Mouse (Mus musculus): ENCODE data around the gene Mapre3. TPM values are rescaled to one million over a fixed set of nuclear protein-coding genes. Genes with fewer than 3 reads are reported as not detected.

The Mapre3 gene
- total and polyA plus RNA-seq, 3 experiments, result 0.28 to 2.3 (median 1.6) TPM

DNA sequence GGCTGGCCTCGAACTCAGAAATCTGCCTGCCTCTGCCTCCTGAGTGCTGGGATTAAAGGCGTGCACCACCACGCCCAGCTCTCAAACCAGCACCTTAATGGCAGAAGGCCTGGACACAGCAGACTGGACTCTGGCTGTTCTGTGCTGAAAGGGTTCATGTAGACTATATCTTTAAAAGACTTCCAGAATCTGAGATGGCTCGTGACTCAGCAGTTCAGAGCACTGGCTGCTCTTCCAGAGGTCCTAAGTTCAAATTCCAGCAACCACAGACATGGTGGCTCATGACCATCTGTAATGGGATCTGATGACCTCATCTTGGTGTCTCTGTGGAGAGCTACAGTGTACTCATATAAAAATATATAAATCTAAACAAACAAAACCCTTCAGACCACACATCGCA, 87.4 kb downstream of the Mapre3 start:
- TF ChIP-seq ELF1 (IDR thresholded peaks at IDR 0.05; ENCODE audit: low read depth, low read length) (no peak), MAFK (IDR thresholded peaks at IDR 0.05; ENCODE audit: insufficient replicate concordance, low read length) (no peak), E2F4 (IDR thresholded peaks at IDR 0.05; ENCODE audit: insufficient replicate concordance, low read depth, low read length) (no peak), EP300 (IDR thresholded peaks at IDR 0.05; ENCODE audit: low read length) (no peak), MAX (IDR thresholded peaks at IDR 0.05; ENCODE audit: low read length) (no peak), POLR2A (IDR thresholded peaks at IDR 0.05; ENCODE audit: low read depth, low read length) (no peak), ZC3H11A (IDR thresholded peaks at IDR 0.05; ENCODE audit: low read depth, low read length) (no peak), ETS1 (conservative IDR thresholded peaks at IDR 0.05; ENCODE audit: low read depth, low read length) (no peak), ZNF384 (IDR thresholded peaks at IDR 0.05; ENCODE audit: low read depth, low read length) (no peak), MAZ (IDR thresholded peaks at IDR 0.05; ENCODE audit: low read depth, low read length) (no peak), MYC (IDR thresholded peaks at IDR 0.05; ENCODE audit: low read depth, low read length) (no peak), CTCF (conservative IDR thresholded peaks at IDR 0.05 in 1 of 2, IDR thresholded peaks at IDR 0.05 in 1 of 2; ENCODE audit: low read depth in 2 of 2, low read length in 2 of 2) (no peak), PAX5 (IDR thresholded peaks at IDR 0.05; ENCODE audit: low read length) (no peak), JUN (IDR thresholded peaks at IDR 0.05; ENCODE audit: insufficient read depth, low read depth, low read length) (no peak), RCOR1 (conservative IDR thresholded peaks at IDR 0.05; ENCODE audit: low read depth, low read length) (no peak), CHD2 (IDR thresholded peaks at IDR 0.05; ENCODE audit: low read length) (no peak), SIN3A (IDR thresholded peaks at IDR 0.05; ENCODE audit: low read length) (no peak)

GRCm38 (mm10) chr5:30907413-30908059, 93.1 kb downstream of the Mapre3 start, which contains the start of gene Ost4:
Gene Ost4 (minus strand): TSS chr5:30907788.
- H3K9me3 ChIP-seq (replicated peaks; ENCODE audit: low read length), result no peaks in the 10 kb centered on the region
- DNase-seq (ENCODE audit: extremely low read depth), result peak; percentile 95
- H3K79me2 ChIP-seq (replicated peaks; ENCODE audit: control insufficient read depth, extremely low read depth, insufficient read depth, poor library complexity, severe bottlenecking), result peaks cover 26% of the 10 kb centered on the region
- H3K4me3 ChIP-seq (replicated peaks in 1 of 3; ENCODE audit: low read depth in 2 of 3, low read length in 2 of 3, poor library complexity in 1 of 3), result peak within 1 kb of the TSS; percentile 71 to 99 (median 97)
- peak within 1 kb of the TSS; percentile 98 for H3K9ac ChIP-seq (ENCODE audit: insufficient read depth, low read depth)
- peaks cover 9% of the 10 kb centered on the region for H3K27me3 ChIP-seq (replicated peaks)
- dilution Hi-C loops (cut with MboI; ENCODE audit: extremely low pct_ligation_motif_present, extremely low pct_unique_long_range_greater_than_20kb, low sequenced_read_pairs), result no loop called here
- H3K36me3 ChIP-seq (replicated peaks in 1 of 2; ENCODE audit: control insufficient read depth in 1 of 2, insufficient read depth in 1 of 2, low read length in 1 of 2), result peaks cover 29 to 37% of the 10 kb centered on the region in 2 experiments
- H3K4me2 ChIP-seq (ENCODE audit: insufficient read depth, low read depth, poor library complexity, severe bottlenecking), result peak within 1 kb of the TSS; percentile 88
- in situ Hi-C loops (cut with MboI; ENCODE audit: low pct_ligation_motif_present, low pct_unique_long_range_greater_than_20kb, low sequenced_read_pairs), result no loop called here
- H3K4me1 ChIP-seq (ENCODE audit: control insufficient read depth in 1 of 2, insufficient read depth in 2 of 2), result peaks cover 2 to 29% of the 10 kb centered on the region in 2 experiments; a peak in 3 of 4 replicates
- H3K27ac ChIP-seq (ENCODE audit: insufficient read depth, low read depth), result peak within 1 kb of the TSS; percentile 48
- TF ChIP-seq ZC3H11A (IDR thresholded peaks at IDR 0.05; ENCODE audit: low read depth, low read length) (no peak), TCF12 (IDR thresholded peaks at IDR 0.05; ENCODE audit: low read depth, low read length) (peak; percentile 86), ZMIZ1 (IDR thresholded peaks at IDR 0.05; ENCODE audit: low read depth, low read length) (peak; percentile 91), UBTF (IDR thresholded peaks at IDR 0.05; ENCODE audit: low read depth, low read length) (no peak; the same call in 1 of the 2 replicates), TBP (conservative IDR thresholded peaks at IDR 0.05; ENCODE audit: low read depth, low read length) (peak; percentile 65; the same call in 1 of the 2 replicates), POLR2AphosphoS2 (IDR thresholded peaks at IDR 0.05; ENCODE audit: low read depth, low read length) (peak; percentile 81; the same call in 1 of the 2 replicates), SIN3A (IDR thresholded peaks at IDR 0.05; ENCODE audit: low read length) (peak; percentile 91), ZKSCAN1 (IDR thresholded peaks at IDR 0.05; ENCODE audit: borderline replicate concordance, low read depth, low read length) (no peak), USF2 (conservative IDR thresholded peaks at IDR 0.05; ENCODE audit: low read depth, low read length) (no peak), KAT2A (IDR thresholded peaks at IDR 0.05; ENCODE audit: insufficient replicate concordance, low read length) (peak; percentile 85; the same call in 1 of the 2 replicates), GABPA (IDR thresholded peaks at IDR 0.05; ENCODE audit: insufficient replicate concordance, low read depth, low read length) (peak; percentile 24; the same call in 1 of the 2 replicates), RAD21 (IDR thresholded peaks at IDR 0.05; ENCODE audit: low read depth, low read length) (no peak), NRF1 (IDR thresholded peaks at IDR 0.05; ENCODE audit: low read depth, low read length) (peak; percentile 83), MXI1 (IDR thresholded peaks at IDR 0.05; ENCODE audit: low read depth, low read length) (peak; percentile 82; the same call in 1 of the 2 replicates), RCOR1 (conservative IDR thresholded peaks at IDR 0.05; ENCODE audit: low read depth, low read length) (no peak), CTCF (conservative IDR thresholded peaks at IDR 0.05 in 1 of 2, IDR thresholded peaks at IDR 0.05 in 1 of 2; ENCODE audit: low read depth in 2 of 2, low read length in 2 of 2) (no peak), NELFE (IDR thresholded peaks at IDR 0.05; ENCODE audit: low read depth, low read length) (peak; percentile 92), SMC3 (IDR thresholded peaks at IDR 0.05; ENCODE audit: low read depth, low read length) (no peak), MAX (IDR thresholded peaks at IDR 0.05; ENCODE audit: low read length) (no peak; the same call in 1 of the 2 replicates), CHD2 (IDR thresholded peaks at IDR 0.05; ENCODE audit: low read length) (no peak)

More for the DNA sequence above, 87.4 kb downstream of the Mapre3 start:
- peaks cover 2 to 20% of the 10 kb centered on the region in 2 experiments; a peak in 3 of 4 replicates for H3K4me1 ChIP-seq (ENCODE audit: control insufficient read depth in 1 of 2, insufficient read depth in 2 of 2)
- H3K9ac ChIP-seq (ENCODE audit: insufficient read depth, low read depth), result no peak overlapping the region
- in situ Hi-C loops (cut with MboI; ENCODE audit: low pct_ligation_motif_present, low pct_unique_long_range_greater_than_20kb, low sequenced_read_pairs), result no loop called here
- dilution Hi-C loops (cut with MboI; ENCODE audit: extremely low pct_ligation_motif_present, extremely low pct_unique_long_range_greater_than_20kb, low sequenced_read_pairs), result no loop called here
- no peak for DNase-seq (ENCODE audit: extremely low read depth)
- peaks cover 20% of the 10 kb centered on the region for H3K79me2 ChIP-seq (replicated peaks; ENCODE audit: control insufficient read depth, extremely low read depth, insufficient read depth, poor library complexity, severe bottlenecking)
- no peaks in the 10 kb centered on the region for H3K27me3 ChIP-seq (replicated peaks)
- H3K4me2 ChIP-seq (ENCODE audit: insufficient read depth, low read depth, poor library complexity, severe bottlenecking), result no peak overlapping the region
- H3K4me3 ChIP-seq (replicated peaks in 1 of 3; ENCODE audit: low read depth in 2 of 3, low read length in 2 of 3, poor library complexity in 1 of 3), result no peak overlapping the region
- H3K36me3 ChIP-seq (replicated peaks in 1 of 2; ENCODE audit: control insufficient read depth in 1 of 2, insufficient read depth in 1 of 2, low read length in 1 of 2), result peaks cover 54 to 90% of the 10 kb centered on the region in 2 experiments
- no peak overlapping the region for H3K27ac ChIP-seq (ENCODE audit: insufficient read depth, low read depth)
- H3K9me3 ChIP-seq (replicated peaks; ENCODE audit: low read length), result no peaks in the 10 kb centered on the region

Data from CH12.LX (cell line).